Mouse (Mus musculus) spleen, adult 2 months (tissue): ENCODE data around the gene Sorbs1.

Source experiments
- CTCF ChIP-seq: fragments of 200-500 bp; IDR thresholded peaks from 2 replicates; pipeline ENCODE4 v1.5.1; 2011; ENCODE audit warnings: mild to moderate bottlenecking, inconsistent platforms; ENCODE audit not compliant: insufficient read depth, insufficient read length, insufficient replicate concordance; ENCODE audit errors: extremely low read depth
- POLR2A ChIP-seq: fragments of 200-500 bp; IDR thresholded peaks from 2 replicates; pipeline ENCODE4 v1.6.1; 2011; ENCODE audit warnings: low read depth, low read length, inconsistent platforms

- TF ChIP-seq CTCF = no peak
- TF ChIP-seq POLR2A = no peak
These were observed 79.3 kb downstream of the Sorbs1 start for GRCm38 (mm10) chr19:40434042-40434869.
